Mouse (Mus musculus): ENCODE data around the gene Slc39a7.

- TF ChIP-seq CTCF (IDR thresholded peaks at IDR 0.05; ENCODE audit: extremely low read depth, insufficient read depth, low read length) (no peak), POLR2A (IDR thresholded peaks at IDR 0.05; ENCODE audit: extremely low read depth, insufficient read depth, low read length) (no peak)
These were observed 46.7 kb upstream of the Slc39a7 start for GRCm38 (mm10) chr17:34078148-34078547.

All from cortical plate, adult 2 months (tissue).